Mouse (Mus musculus): ENCODE results near the gene Gnptg.

The Gnptg gene

DNA sequence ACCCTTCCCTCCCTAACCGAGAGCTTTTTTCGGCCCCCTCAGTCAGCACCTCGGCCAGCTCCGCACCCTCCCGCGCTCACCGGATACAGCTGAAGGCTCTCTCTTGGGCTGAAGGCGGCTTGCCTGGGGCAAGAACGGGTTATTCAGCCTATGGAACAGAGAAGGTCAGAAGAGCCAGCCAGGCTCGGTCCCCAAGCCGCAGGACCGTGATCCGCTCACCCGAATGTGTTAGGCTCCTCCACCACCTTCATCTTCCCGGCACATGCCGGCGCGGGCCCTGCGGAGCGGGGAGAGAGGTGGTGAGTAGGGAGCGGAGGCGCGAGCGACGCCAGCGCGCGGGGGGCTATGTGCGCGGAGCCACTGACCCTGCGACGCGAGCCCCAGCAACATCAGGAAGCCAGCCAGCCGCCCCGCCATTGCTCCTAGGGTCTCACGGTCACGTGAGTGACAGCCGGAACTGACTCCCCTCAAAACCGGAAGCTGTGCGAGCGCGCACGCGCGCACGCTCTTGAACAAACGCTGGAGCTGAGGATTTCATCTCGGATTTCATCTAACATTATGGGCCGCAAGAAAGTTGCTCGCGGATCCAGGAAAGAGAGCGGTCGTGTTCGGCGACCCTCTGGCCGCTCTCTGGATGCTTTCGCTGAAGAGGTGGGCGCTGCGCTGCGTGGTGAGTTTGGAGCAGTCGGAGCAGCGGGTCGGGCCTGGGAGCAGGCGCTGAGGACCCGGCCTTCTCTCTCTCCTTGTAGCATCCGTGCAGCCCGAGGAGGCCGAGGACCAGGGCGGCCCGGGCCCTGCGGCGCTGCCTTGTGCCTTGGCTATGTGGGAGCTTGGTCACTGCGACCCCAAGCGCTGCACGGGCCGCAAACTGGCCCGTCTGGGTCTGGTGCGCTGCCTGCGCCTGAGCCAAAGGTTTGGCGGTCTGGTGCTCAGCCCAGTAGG is at the start of gene Gnptg, which contains the start of gene Tsr3:
Gene Gnptg (minus strand): TSS at position 430 of the 942 bp plus-strand sequence.
Gene Tsr3 (plus strand): TSS at position 476 of the 942 bp plus-strand sequence.
- peak; percentile 85 for DNase-seq (ENCODE audit: low read depth, low spot score)

DNA sequence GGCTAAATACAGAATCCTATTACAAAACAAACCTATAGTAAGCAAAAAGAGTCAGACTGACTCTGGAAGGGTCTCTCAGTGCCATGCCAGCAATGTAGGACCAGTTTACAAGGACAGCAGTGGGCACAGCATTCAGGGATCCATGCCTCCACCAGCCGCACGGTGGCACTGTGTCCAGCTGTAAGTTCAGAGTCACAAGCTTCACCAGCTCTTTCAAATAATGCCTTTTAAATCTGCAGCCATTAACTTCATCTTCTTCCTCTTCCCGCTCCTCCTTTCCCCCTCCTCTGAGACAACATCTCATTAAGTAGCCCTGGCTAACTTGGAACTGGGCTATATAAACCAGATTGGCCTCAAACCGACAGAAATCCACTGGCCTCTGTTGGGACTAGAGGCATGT is 48.9 kb upstream of the Gnptg start:
- DNase-seq (ENCODE audit: low read depth, low spot score) = no peak

DNA sequence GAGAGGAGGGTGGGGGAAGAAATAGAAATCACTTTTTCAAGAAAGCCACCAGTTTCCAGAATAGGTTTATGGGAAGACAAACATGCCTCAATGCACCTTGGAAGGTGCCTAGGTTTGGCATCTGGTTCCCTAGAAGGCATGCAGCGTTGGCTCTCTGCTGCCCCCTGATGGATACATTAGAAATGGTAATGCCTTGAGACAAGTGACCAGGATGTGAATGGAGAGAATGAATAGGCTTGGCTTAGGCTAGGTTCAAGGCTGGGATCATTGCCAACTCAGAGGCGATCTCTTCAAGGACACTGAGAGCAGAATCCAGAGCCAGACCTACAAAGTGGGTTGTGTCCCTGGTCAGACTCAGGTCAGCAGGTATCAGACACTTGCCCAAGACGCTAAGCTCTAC is 45.1 kb upstream of the Gnptg start:
- DNase-seq (ENCODE audit: low read depth, low spot score) = peak; percentile 53

DNA sequence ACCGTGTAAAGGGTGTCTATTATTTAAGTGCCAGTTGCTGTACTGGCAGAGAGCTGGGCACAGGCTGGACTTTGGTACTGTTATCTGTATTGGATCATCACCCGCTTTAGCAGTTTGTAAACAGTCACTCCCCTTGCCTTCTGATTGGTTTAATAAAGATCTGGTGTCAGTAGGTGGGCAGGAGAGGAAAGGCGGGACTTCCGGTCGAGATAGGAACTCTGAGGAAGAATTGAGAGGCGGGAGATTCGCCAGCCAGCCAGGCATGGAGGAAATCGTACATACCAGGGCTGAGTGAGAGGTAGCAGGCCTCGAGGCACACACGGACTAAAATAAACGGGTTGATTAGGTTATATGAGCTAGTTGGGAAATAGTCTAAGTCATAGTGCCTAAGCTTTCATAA is 42.2 kb upstream of the Gnptg start:
- no peak for DNase-seq (ENCODE audit: low read depth, low spot score)

DNA sequence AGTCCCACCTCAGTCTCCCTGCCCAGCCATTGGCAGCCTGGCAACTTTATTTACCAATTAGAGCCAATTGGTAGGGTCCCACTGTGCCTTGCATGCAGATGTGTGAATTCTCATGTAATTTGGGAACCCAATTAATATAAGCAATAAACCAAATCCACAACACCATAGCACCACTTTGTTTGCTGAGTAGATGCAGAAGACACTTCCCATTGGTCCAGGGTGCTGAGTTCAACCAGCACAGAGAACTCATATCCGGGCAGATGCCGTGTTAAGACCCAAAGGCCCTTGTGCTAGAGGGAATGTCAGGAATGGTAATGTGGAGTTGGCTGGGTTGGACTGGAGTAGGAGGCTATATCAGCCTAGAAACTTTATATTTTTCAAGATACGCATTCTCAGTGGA is 35.9 kb upstream of the Gnptg start:
- DNase-seq (ENCODE audit: low read depth, low spot score) = no peak

DNA sequence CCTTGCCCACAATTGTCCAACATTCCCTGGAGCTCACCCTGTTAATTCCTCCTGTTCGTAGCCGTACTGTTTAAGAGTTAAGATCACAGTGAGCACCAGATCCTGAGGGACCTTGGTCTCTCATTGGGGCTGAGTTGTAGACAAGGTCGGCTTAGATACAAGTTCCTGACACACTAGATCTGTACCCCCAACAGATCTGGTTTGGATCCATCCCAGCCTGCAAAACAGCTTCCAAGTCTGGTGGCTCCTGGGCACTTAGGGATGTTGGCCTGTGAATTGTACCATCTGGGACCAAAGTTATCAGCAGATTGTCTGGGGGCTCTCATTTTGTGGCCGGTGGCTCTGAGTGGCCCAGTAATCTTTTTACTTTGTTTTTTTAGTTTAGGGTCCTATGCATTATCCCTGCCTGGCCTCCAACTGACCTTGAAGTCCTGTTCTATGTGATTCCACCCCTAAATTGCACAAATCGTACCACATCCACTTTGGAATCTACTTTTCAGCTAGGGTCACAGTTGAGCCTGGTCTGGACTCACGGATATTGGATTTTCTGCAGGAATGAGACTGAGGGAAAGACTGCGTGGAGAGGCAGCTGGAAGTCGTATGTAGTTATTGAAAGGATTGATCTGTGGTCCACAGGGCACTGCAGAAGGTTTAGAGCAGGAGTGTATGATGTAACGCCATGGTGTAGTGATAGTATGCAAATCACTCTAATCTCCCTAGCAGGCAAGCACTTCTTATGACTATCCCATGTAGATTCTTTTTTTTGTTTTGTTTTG is 34.8 kb upstream of the Gnptg start, which contains the start of gene Ube2i:
Gene Ube2i (minus strand): TSS at position 52 of the 776 bp plus-strand sequence.
- no peak for DNase-seq (ENCODE audit: low read depth, low spot score)

DNA sequence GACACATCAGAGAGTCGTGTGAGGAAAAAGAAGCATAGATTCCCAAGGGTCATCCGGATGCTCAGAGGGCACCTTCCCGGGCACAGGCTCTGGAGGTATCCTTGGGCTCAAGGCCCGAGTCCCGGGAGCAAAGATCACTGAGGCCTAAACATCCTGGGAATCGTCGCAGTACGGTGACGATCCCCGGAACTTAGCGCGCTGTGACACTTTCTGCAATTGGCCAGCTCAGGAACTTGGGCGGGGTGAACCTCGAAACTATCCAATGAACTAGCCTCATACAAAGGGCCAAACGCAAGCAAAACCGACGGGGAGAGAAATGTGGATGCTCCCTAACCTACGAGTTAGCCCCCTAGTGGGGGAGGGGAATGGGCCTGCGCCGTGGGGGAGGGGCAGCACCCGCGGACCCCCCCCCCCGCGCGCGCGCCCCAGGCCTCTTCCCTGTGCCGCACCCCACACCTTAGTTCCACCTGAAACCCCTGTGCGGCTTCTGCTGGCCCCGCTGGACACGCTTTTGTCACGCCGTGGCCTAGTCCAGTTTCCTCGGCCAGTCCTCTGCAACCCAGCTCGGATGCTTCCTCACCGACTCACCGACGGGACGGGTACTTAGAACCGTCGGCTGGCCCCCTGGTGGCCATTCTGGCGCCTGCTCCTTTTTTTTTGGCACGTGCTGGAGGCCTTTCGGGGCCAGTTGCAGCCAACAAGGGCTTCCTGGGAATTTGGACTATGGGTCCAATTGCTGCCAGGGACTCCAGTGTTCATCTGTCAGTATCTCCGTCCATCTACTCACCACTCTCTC is 34.0 kb upstream of the Gnptg start:
- peak; percentile 97 for DNase-seq (ENCODE audit: low read depth, low spot score)

DNA sequence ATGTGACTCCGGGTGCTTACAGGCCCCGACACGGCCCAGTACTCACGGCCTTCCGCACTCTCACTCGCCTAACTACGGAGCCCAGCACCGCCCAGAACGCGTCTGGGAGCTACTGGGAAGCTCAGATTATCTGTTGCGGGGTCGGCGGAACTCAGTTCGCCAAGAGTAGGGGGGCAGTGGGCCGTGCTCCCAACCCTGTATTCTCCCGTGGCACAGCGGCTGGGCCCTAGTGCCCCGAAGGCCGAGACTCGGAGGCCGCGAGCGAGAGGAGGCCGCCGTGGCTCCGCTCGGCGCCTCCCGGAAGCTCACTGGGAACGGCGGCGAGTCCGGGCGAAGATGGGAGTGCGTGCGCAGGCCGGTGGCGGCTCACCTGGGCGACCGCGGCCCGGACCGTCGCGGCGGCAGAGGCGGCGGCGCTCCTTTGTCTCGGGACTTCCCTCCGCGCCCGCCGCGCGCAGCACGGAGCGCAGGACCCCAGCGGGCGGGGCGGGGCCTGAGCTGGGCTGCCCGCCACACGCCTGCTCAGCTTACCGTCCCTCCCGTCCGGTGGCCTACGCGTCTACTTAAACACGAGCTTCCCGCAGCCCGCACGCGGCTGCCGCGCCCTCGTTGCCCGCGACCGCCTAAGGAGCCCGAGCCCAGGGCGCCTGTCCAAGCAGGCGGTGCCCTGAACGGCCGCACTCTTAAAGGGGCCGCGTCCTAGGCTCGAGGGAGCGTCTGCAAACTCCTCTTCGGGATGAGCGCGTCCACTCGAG is 33.2 kb upstream of the Gnptg start:
- peak; percentile 88 for DNase-seq (ENCODE audit: low read depth, low spot score)

DNA sequence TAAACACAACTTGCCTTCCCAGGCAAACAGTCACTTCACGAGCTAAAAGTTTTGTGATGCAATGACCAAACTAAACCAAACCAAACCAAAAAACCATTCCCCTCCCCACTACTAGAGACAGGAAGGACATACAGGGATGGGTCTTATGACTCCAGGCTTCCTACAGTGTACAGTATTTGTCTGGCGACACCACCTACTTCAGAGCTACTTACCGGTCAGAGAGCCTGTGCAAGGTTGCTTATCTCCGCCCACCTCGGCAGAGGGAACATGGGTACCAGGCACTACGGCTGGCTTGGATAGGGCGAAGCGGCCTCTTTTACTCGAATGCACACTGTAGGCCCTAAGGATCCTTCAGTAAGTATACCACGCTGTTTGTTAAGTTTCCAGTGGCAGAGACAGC is 32.4 kb upstream of the Gnptg start:
- no peak for DNase-seq (ENCODE audit: low read depth, low spot score)

DNA sequence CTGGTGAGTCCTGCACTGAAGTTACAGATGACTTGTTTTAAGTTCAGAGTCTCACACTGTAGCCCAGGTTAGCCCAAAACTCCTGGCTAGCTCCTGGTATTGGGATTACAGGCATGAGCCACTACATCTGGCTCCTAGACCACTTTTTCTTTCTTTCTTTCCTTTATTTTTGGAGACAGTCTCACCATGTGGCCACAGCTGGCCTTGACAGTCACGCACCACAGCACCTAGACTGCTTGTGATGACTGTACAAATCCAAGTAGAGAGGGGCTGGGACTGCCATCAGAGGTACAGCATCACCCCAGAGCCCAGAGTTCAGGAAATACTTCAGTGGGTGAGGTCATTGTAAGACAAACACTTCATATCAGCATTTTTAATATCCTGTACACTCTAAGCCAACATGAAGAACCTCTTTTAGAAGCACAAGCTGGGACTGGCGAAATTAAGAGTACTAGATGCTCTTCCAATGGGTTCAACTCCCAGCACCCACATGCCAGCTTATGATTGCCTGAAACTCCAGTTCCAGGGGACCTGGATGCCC is 30.9 kb upstream of the Gnptg start:
- DNase-seq (ENCODE audit: low read depth, low spot score) = no peak

DNA sequence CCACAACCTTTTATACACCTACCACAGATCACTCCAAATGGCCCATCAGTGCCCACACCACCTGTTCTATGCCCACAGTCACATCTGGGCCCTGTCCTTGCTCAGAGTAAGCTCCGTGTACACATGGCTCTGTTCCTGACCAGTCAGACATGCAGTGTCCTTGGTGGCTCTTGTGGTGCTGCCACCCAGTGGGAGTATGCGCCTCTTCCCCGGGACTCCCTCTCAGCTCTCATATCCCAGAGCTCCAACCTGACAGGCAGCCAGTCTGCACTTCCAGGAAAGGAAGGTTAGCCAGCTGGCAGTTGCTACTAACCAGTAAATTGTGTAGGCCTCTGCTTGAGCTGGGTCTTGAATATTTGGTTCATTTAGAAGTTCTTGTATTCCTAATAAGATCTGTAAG is 24.5 kb upstream of the Gnptg start:
- DNase-seq (ENCODE audit: low read depth, low spot score) = peak; percentile 66

DNA sequence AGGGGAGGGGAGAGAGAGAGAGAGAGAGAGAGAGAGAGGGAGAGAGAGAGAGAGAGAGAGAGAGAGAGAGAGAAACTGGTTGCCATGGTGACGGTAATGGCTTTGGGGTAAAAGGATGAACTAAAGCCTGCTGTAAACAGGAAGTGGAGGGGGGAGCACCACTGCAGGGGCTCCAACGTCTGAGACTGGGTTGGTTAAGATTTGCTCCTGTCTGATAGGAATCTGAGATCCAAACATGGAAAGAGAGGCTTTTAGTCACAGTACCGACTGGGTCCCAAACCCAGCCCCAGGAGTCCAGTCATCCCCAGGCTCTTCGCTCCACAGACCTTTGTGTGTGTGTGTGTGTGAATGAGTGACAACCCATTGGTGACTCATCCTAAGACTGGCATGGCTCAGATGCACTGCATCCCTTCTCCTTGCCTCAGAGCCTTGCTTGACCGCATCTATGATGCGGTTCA is 17.9 kb upstream of the Gnptg start:
- no peak for DNase-seq (ENCODE audit: low read depth, low spot score)

DNA sequence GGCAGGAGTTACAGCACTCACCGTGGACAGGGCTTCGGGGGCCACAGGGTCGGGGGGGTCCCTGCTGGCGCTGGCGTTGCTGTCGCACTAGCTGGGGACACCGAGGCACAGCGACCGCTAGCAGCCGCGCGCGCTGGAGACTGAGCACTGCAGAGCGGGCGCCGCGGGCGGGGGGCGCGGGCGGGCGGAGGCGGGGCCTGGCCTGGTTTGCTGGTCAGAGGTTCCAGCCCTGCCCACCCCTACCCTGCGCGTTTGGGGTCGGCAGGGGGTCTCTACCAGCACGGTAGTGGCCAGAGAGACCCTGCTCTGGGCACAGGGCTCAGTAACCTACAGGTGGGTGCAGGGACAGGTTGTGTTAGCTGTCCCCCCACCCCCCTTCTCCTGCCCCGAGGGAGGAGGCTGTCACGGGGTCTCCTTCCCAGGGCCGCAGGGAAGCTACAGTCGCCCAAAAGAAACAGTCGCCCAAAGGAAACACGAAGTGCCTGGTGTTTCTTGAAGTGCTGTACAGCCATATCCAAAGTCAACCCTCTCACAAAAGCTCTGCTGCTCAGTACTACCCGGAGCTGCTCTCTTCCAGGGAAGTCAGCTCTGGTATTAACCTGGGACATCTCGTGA is 16.3 kb upstream of the Gnptg start, which contains the start of gene Baiap3:
Gene Baiap3 (minus strand): TSS at position 225 of the 615 bp plus-strand sequence.
- no peak for DNase-seq (ENCODE audit: low read depth, low spot score)

DNA sequence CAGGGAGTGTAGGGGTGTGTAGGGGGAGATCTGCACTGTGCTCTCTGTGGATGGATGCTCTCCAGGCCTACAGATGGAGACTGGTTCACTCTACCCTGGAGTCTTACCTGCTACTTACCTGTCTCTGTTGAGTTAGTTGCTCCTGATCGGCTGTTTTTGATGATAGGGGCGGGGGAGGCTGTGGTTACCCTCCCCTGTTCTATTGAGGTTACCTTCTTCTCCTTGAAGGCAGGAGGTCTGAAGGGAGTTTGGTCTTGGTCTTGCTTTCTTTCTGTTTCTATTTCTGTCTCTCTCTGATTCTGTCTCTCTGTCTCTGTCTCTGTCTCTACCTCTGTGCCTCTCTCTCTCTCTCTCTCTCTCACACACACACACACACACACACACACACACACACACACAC is 15.2 kb upstream of the Gnptg start:
- no peak for DNase-seq (ENCODE audit: low read depth, low spot score)

DNA sequence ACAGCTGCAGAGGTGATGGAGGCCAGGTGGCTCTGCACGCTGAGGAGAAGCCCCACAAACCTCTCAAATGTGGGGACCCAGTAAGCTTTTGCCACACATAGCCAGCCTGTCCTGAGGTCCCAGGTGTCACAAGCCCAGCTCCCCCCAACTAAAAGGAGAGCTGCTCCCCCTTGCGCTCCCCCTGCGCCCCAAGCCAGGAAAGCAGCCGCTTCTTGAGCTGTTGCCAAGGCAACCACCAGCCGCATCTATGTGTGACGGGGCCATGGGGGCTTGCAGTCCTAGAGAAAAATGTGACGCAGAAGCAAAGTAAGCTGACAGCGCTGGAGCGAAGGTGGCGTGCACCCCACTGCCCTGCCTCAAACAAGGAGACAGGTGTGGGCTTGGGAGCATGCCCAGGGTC is 13.8 kb upstream of the Gnptg start:
- DNase-seq (ENCODE audit: low read depth, low spot score) = no peak

DNA sequence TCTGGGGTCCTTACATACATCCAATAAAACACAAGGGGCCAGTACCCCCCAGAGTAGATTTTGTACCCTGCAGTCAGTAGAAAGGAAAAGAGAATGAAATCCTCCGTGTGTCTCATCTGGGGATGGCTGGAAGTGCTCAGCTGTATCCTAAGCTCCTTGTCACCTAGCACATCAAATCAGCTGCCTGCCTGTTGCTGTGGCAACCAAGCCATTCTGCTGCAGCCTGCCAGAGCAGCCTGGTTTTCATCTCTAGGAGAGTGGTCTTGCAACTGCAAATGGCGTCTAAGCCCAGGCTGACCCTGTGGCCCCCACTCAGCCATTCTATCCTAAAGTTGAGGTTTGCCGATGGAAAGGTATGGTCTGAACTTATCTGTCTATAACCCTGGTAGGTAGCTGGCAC is 12.7 kb upstream of the Gnptg start:
- DNase-seq (ENCODE audit: low read depth, low spot score) = no peak

DNA sequence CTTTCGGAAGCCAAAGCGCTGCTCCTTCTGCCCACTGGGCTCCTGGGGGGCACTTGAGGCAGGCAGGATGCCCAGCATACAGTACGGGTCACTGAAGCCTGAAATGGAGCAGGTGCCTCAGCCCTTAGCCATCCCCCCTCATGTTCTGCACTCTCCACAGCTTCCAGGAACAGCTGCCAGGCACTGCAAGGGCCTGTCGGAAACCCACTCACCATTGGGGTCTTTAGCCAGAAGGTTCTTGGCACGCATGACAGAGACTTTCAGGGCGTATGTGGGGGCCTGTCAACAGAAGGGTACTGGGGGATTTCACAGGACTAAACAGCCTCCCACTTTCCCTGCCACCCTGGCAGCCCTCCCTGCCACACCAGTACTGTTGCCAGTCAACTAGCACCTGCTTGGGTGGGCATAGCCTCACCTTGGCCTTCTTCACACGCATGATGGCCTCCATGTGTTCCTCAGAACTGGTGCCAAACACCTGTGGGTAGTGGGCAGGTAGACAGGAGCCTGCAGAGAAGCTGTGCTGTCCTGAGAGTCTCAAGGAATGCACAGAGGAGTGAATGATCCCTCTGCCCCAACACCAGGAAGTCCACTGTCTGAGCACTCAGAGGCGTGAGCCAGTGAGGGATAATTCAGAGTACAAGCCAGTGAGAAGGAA is 10.4 kb upstream of the Gnptg start:
- DNase-seq (ENCODE audit: low read depth, low spot score) = no peak

DNA sequence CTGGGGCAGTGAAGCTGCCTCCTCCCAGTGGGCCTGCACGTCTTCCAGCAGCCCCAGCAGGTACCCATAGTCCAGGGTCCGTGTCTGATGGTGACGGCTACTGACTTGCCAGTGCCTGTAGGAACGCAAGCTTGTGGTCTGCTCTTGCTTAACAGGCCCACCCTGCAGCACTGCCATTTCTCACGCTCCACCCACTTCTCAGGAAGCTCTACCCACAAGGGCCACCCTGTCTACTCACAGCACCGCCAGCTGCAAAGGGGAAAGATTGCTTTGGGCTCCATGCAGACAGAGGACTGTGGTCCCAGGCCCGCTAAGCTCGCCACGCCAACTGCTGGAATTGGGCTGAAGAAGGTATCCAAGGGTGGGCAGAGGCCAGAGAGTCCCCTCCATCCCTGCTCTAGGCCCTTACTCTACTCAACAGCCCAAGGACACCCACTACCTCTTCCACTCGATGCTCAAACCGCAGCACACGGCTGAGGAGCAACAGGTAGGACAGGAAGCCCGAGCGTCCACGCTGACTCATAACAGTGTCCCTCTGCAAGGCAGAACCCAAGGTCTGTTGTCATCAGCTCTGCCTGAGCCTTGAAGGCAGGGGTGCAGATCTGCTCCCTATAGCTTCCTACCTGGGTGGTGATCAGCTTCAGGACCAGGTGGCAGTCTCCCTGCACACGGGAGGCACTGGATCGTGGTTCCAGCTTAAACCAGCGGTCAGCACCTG is 8.3 kb upstream of the Gnptg start:
- no peak for DNase-seq (ENCODE audit: low read depth, low spot score)

DNA sequence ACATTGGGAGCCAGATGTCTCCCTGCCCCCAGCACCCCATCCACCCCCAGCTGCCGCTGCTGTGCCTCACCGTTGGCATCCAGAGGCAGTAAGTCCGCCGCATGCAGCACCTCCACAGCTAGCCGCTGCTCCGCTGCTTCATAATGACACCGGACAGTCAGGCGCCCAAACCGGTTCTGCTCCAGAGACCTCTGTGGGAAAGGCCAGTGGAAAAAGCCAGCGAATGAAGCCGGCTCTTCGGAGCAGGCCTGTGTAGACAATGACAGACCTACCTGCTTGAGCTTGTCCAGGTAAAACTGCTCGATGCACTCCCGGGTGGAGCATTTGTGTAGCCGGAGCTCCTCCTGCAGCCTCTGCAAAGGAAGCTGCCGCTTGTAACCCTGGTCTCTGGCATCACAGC is 4.3 kb upstream of the Gnptg start:
- no peak for DNase-seq (ENCODE audit: low read depth, low spot score)

Data from skeletal muscle tissue, adult 2 months (tissue).